Mouse (Mus musculus) spleen, postnatal 36 days (tissue): ENCODE data around the gene Rev3l.
A peak's percentile ranks its signal among the peaks of the same experiment; 100 is the strongest.

Experiments used
- DNase-seq, 2 experiments: peaks; one replicate each; pipeline ENCODE4 v3.0.0; 2022; ENCODE audit warnings: low spot score in 2 of 2, mixed read lengths in 1 of 2

Rev3l gene

DNA sequence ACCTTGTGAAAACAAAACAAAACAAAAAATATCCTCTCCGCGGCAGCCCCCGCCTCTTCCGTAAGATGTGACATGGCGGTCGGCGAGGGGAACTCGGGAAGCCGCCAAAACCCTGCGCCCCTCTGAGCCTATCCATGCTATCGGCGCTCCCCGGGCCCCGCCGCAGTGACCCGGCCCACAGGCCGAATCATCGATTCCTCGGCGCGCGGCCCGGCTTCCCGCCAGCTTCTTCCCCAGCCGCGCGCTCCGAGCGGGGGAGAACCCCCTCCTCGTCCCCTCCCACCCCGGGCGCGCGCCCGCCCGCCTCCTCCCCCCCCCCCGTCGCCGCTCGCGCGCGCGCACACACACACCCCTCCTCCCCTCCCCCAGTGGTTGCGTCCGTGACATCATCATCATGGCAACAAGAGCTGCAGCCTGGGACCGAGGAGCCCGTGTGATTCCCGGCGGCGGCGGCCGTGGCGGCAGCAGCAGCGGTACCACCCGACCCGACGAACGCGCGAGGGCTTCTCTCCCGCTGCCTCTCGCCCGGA is at the start of gene Rev3l:
Rev3l (plus strand) TSS at position 383 of the 530 bp plus-strand sequence.
- DNase-seq: peak; percentile 85 to 91

GRCm38 (mm10) chr10:39682556-39682955 is 49.4 kb upstream of the Rev3l start:
- DNase-seq: no peak

GRCm38 (mm10) chr10:39683481-39683880 is 48.4 kb upstream of the Rev3l start:
- no peak for DNase-seq

DNA sequence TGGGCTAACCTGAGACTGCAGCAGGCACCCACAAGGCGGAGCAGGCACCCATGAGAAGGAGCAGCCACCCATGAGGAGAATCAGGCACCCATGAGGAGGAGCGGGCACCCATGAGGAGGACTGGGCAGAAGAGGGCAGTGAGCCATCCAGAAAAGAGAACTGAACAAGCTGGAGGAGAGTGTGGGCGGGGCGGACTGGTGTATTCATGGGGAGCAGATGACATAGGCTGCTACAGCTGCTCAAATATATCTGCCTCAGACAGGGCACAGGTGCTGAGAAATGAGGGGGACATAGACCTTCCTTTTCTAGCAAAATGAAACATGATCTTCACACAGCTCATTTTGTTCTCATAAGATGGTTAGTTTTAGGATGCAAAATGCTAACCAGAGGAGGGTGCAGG is 45.1 kb upstream of the Rev3l start:
- peak; percentile 64 to 65 for DNase-seq

DNA sequence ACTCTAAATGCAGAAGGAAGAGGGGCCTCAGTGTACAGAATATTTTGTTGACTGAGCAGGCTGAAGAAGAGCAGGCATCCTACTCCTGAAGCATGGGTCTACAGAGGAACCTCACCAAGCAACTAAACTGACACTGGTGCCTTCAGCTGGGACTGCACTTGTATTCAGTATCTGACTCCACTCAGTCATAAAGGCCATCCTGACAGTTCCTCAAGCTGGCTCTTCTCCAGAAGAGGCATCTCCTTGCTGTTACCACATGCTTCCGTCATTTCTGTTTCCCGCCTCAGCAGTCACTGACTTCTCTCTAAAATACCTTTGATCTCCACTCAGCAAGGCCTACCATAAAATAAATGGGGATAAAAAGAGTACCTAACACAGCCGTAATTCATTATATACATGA is 44.1 kb upstream of the Rev3l start:
- DNase-seq: no peak

- no peak for DNase-seq
Observed at GRCm38 (mm10) chr10:39691351-39692064, 40.4 kb upstream of the Rev3l start.

GRCm38 (mm10) chr10:39692152-39692551 is 39.8 kb upstream of the Rev3l start:
- DNase-seq: no peak

GRCm38 (mm10) chr10:39707717-39708510 is 24.0 kb upstream of the Rev3l start:
- DNase-seq: no peak

GRCm38 (mm10) chr10:39716936-39717335 is 15.0 kb upstream of the Rev3l start:
- DNase-seq: no peak

GRCm38 (mm10) chr10:39730976-39731735 is 762 bp upstream of the Rev3l start:
- peak; percentile 92 to 94 for DNase-seq

DNA sequence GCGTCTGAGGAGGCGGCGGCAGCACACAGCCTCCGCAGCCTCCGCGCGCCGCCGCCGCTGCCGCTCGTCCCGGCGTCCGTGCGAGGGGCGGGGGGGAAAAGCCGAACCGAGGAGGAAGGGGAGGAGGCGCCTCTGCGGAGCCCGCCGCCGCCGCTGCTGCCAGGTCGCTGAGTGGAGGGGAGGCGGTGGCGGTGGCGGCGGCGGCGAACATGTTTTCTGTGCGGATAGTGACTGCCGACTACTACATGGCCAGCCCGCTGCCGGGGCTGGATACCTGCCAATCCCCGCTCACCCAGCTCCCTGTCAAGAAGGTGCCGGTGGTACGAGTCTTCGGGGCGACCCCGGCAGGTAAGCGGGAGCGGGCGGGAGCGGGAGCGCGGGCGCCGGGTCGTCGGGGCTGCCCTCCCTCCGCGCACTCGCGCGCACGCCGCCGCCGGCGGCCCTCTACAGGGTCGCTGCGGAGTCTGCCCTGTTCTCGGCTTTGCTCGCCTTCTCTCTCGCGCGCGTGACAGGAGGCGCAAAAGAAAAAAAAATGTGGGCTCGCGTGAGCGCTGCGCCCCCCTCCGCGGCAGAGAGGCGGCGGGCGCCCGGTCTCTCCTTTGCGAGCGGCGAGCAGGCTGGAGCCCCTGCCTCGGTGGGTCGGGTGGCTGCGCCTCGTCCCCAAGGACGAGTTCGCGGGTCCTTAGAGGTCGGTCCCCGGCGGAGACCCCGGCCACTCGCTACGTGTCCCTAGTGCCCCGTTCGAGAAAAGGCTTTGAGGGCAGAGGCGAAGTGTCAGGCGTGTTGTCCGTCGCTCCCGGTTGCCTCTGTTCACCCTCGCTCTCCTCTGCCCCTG is 565 bp downstream of the Rev3l start:
- peak; percentile 74 to 79 for DNase-seq

DNA sequence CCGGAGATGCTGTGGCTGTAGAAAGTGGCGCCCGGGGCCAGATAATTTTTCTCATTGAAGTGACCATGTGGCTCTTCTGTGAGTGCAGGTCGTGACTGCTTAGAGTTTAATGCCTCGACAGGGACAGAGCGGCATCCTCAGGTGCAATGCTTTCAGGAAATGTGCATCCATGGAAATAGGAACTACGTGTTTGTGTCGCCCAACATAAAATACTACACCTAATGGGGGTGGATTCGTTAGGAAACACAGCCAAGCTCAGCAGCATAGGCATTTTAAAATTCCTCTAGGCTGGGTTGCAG is 1.1 kb downstream of the Rev3l start:
- DNase-seq: no peak

- no peak for DNase-seq
Observed at GRCm38 (mm10) chr10:39733421-39733930, 1.6 kb downstream of the Rev3l start.

- DNase-seq: no peak
Observed at GRCm38 (mm10) chr10:39736187-39736586, 4.3 kb downstream of the Rev3l start.

DNA sequence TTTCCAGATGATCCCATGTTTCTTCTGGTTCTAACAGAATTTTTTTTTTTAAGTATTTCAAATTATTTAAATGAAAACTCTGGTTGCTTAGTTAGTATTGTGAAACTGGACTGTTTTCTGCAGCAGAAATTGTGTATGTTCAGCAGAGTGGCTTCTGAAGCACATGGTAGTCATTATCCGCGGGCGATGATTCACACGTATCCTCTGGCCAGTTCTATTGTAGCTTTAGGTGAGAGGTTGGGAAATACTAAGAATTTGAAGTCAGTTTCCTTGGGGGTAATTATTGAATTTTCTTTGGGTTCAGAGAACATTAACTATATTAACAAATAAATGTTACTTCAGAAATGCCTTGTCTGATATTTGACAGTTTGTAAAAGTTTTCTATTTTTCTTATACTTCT is 10.1 kb downstream of the Rev3l start:
- no peak for DNase-seq

DNA sequence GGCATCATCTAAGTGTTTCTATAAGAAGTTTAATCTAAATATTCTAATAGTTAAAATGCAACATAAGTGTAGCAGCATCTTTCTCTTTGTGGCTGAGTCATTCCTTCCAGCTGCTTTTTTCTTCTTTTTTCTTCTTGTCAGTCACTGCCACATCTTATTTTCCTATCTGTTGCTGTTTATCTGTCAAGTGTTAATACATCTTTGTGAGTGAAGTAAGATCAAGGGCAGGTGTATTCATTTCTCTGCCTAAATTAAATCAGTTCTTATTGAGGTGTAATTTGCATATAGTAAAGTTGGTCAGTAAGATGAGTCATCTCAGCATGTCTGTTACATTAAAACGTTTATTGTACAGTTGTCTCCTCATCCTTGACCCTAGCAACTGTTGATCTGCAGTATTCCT is 32.8 kb downstream of the Rev3l start:
- DNase-seq: no peak

DNA sequence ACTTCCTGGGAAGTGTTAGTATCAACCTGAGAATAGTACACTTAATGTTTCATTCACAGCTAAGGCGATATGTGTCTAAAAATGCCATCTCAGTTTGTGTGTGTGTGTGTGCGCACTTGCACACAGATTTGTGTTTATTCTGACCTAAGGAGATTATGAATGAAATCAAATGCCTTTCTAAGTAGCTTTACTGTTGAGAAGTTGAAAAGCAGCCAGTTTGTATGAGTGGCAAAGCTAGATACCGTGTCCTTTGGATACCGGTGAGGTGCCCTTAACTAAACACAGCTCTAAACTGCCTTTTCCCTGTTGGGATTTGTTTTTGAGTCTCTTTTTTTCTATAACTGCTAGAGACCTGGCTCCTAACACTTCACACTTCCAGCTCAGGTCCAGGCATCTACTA is 34.8 kb downstream of the Rev3l start:
- no peak for DNase-seq

GRCm38 (mm10) chr10:39772259-39772658 is 40.3 kb downstream of the Rev3l start:
- DNase-seq: no peak

DNA sequence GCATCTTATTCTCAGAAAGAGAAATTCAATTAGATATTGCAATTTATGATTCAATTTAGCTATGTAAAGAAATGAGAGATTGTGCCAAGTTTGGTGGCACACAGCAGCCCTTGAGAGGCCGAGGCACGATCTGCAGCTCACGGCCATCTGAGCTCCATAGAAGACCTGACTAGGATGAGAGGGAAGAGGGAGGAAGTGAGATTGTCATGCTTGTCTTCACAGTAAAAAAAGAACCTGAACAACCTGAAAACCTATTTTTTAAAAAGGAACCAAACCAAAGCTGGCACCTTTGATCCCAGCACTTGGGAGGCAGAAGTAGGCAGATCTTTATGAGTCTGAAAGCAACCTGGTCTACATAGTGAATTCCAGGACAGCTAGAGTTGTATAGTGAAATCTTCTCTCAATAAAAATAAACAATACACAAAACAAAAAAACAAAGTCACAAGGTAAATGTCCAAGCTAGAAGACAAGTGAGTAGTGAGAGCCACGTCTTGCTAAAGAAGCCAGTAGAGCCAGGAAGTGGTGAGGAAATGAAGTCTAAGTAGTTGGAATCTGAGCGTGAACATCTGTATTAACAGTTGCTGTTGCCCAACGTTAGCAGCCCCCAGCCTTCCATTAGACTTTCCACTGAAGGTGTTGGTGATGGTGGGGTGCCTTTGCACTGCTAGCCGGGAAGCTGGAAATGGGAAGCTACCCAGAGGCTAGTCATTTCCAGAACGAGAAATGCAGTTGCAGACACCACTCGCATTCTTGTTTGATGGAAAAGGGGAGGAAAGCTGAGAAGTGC is 42.2 kb downstream of the Rev3l start:
- no peak for DNase-seq

GRCm38 (mm10) chr10:39776927-39777326 is 45.0 kb downstream of the Rev3l start:
- no peak for DNase-seq
